8 mouse cellular contexts compared by ENCODE assay signal in genomic region chr3:135328560-135328959, GRCm38 (mm10). TPM values are rescaled to one million over a fixed set of nuclear protein-coding genes. Genes with fewer than 3 reads are reported as not detected.
DNase-seq lines count a peak whose midpoint lies in the region; ATAC-seq and TF ChIP-seq lines count a peak whose summit lies in the region.

No protein-coding gene starts in this region.

- no peaks in the 10 kb centered on the region for H3K9me3 ChIP-seq in forebrain, postnatal 0 days (ENCODE audit: low read length)
- no peaks in the 10 kb centered on the region for H3K9me3 ChIP-seq in forebrain, embryonic 15.5 days
- no peaks in the 10 kb centered on the region for H3K9me3 ChIP-seq in lung, postnatal 0 days (ENCODE audit: low read length)
- no peaks in the 10 kb centered on the region for H3K9me3 ChIP-seq in stomach, postnatal 0 days (ENCODE audit: control insufficient read depth, low read length)

- H3K4me1 ChIP-seq in forebrain, postnatal 0 days (ENCODE audit: insufficient read depth), result no peaks in the 10 kb centered on the region
- H3K4me1 ChIP-seq in forebrain, embryonic 15.5 days, result no peaks in the 10 kb centered on the region
- H3K4me1 ChIP-seq in lung, postnatal 0 days (ENCODE audit: insufficient read depth, low read depth, low read length), result no peaks in the 10 kb centered on the region
- no peaks in the 10 kb centered on the region for H3K4me1 ChIP-seq in stomach, postnatal 0 days (replicated peaks; ENCODE audit: control insufficient read depth, insufficient read depth)

- TF ChIP-seq EP300 in lung, postnatal 0 days (IDR thresholded peaks at IDR 0.05), result no peak
- no peak for TF ChIP-seq EP300 in stomach, postnatal 0 days (optimal IDR thresholded peaks at IDR 0.05)

- ATAC-seq in forebrain, postnatal 0 days, result no peak
- no peak for ATAC-seq in forebrain, embryonic 15.5 days (replicated peaks)
- ATAC-seq in hematopoietic stem cell, adult 5-6 weeks (replicated peaks in 1 of 2; ENCODE audit: insufficient read depth in 1 of 2, low FRiP score in 2 of 2, low TSS enrichment in 1 of 2, low read depth in 1 of 2, poor library complexity in 2 of 2, severe bottlenecking in 2 of 2), result peak; percentile 65 to 72; a peak in 3 of 4 replicates
- ATAC-seq in lung, postnatal 0 days, result no peak
- ATAC-seq in stomach, postnatal 0 days (ENCODE audit: low FRiP score, low TSS enrichment), result no peak

- DNase-seq in forebrain, postnatal 0 days, result no peak
- peak; percentile 38 for DNase-seq in ovary, postnatal 36 days (ENCODE audit: low spot score)
- DNase-seq in ovary, postnatal 10 days (ENCODE audit: low spot score), result no peak
- peak; percentile 46 for DNase-seq in brain, embryonic 14.5 days (ENCODE audit: low read depth)
- DNase-seq in lung, postnatal 0 days (ENCODE audit: low spot score), result peak; percentile 56
- DNase-seq in stomach, postnatal 0 days (ENCODE audit: low spot score), result peak; percentile 67

- H3K4me2 ChIP-seq in forebrain, postnatal 0 days (ENCODE audit: low read depth), result no peak overlapping the region
- no peak overlapping the region for H3K4me2 ChIP-seq in forebrain, embryonic 15.5 days (replicated peaks)
- no peak overlapping the region for H3K4me2 ChIP-seq in lung, postnatal 0 days (replicated peaks; ENCODE audit: low read depth, low read length)
- H3K4me2 ChIP-seq in stomach, postnatal 0 days (replicated peaks; ENCODE audit: low read depth), result no peak overlapping the region

- no peak overlapping the region for H3K4me3 ChIP-seq in forebrain, postnatal 0 days (ENCODE audit: low read depth, low read length)
- H3K4me3 ChIP-seq in forebrain, embryonic 15.5 days, result no peak overlapping the region
- H3K4me3 ChIP-seq in lung, postnatal 0 days (ENCODE audit: low read depth, low read length), result no peak overlapping the region
- no peak overlapping the region for H3K4me3 ChIP-seq in stomach, postnatal 0 days (ENCODE audit: low read depth, low read length)

- 39% methylated on average over 3 of the region's 3 CpGs for WGBS in forebrain, postnatal 0 days
- 53% methylated on average over 3 of the region's 3 CpGs for WGBS in forebrain, embryonic 15.5 days
- WGBS in lung, postnatal 0 days, result 51% methylated on average over 3 of the region's 3 CpGs
- 48% methylated on average over 3 of the region's 3 CpGs for WGBS in stomach, postnatal 0 days

- H3K36me3 ChIP-seq in forebrain, postnatal 0 days (ENCODE audit: insufficient read depth), result no peaks in the 10 kb centered on the region
- H3K36me3 ChIP-seq in forebrain, embryonic 15.5 days, result no peaks in the 10 kb centered on the region
- no peaks in the 10 kb centered on the region for H3K36me3 ChIP-seq in lung, postnatal 0 days (ENCODE audit: insufficient read depth, low read length)
- H3K36me3 ChIP-seq in stomach, postnatal 0 days (ENCODE audit: control insufficient read depth, insufficient read depth, low read length), result no peaks in the 10 kb centered on the region

- H3K27me3 ChIP-seq in forebrain, postnatal 0 days (ENCODE audit: insufficient read depth, low read length), result no peaks in the 10 kb centered on the region
- no peaks in the 10 kb centered on the region for H3K27me3 ChIP-seq in forebrain, embryonic 15.5 days
- H3K27me3 ChIP-seq in lung, postnatal 0 days (replicated peaks; ENCODE audit: insufficient read depth, low read length), result no peaks in the 10 kb centered on the region
- no peaks in the 10 kb centered on the region for H3K27me3 ChIP-seq in stomach, postnatal 0 days (ENCODE audit: control insufficient read depth, insufficient read depth, low read length)

- no peak overlapping the region for H3K9ac ChIP-seq in forebrain, postnatal 0 days
- H3K9ac ChIP-seq in forebrain, embryonic 15.5 days (replicated peaks), result no peak overlapping the region
- H3K9ac ChIP-seq in lung, postnatal 0 days (replicated peaks; ENCODE audit: low read depth), result no peak overlapping the region
- H3K9ac ChIP-seq in stomach, postnatal 0 days (ENCODE audit: low read length), result no peak overlapping the region

- TF ChIP-seq POLR2A in brain, embryonic 14.5 days (IDR thresholded peaks at IDR 0.05; ENCODE audit: borderline replicate concordance, extremely low read depth, insufficient read depth, insufficient read length, poor library complexity, severe bottlenecking), result no peak

- no peak overlapping the region for H3K27ac ChIP-seq in forebrain, postnatal 0 days (ENCODE audit: low read depth, low read length)
- H3K27ac ChIP-seq in forebrain, embryonic 15.5 days (replicated peaks), result no peak overlapping the region
- no peak overlapping the region for H3K27ac ChIP-seq in lung, postnatal 0 days (ENCODE audit: low read length)
- no peak overlapping the region for H3K27ac ChIP-seq in stomach, postnatal 0 days (replicated peaks)

- peak; percentile 50 for TF ChIP-seq CTCF in forebrain, postnatal 0 days (IDR thresholded peaks at IDR 0.05; ENCODE audit: low read depth)
- peak; percentile 40; the same call in 1 of the 2 replicates for TF ChIP-seq CTCF in brain, embryonic 14.5 days (IDR thresholded peaks at IDR 0.05; ENCODE audit: borderline replicate concordance, extremely low read depth, insufficient read depth, insufficient read length)
- peak; percentile 73 for TF ChIP-seq CTCF in lung, postnatal 0 days (IDR thresholded peaks at IDR 0.05)
- TF ChIP-seq CTCF in stomach, postnatal 0 days (IDR thresholded peaks at IDR 0.05; ENCODE audit: low read depth), result peak; percentile 76

RNA-seq across cellular contexts. Expression of gene Slc9b1, which starts 19.3 kb away (rescaled TPM):
- not detected in 2 replicates for total RNA-seq in forebrain, postnatal 0 days (2014; rRNA removed)
- polyA plus RNA-seq in forebrain, postnatal 0 days (2015; fragmentation: Nextera tagmentation; extraction: Ambion mirVana), result not detected in 2 replicates
- 0.18 and 0.24 TPM in 2 replicates for polyA plus RNA-seq in forebrain, embryonic 15.5 days (2015; fragmentation: Nextera tagmentation; extraction: Ambion mirVana)
- not detected in 2 replicates for polyA plus RNA-seq in brain, embryonic 14.5 days (2012; rRNA removed)
- total RNA-seq in hematopoietic stem cell, adult 5-6 weeks (2017), result 0.56 and 2.0 TPM in 2 replicates
- polyA plus RNA-seq in lung, postnatal 0 days (2015; fragmentation: Nextera tagmentation; extraction: Ambion mirVana), result 0.26 and 0.31 TPM in 2 replicates
- 0.07 and 0.08 TPM in 2 replicates for polyA plus RNA-seq in stomach, postnatal 0 days (2015; fragmentation: Nextera tagmentation; extraction: Ambion mirVana)

RNA-seq across cellular contexts. Expression of gene Slc9b2, which starts 21.1 kb away (rescaled TPM):
- 2.6 and 3.6 TPM in 2 replicates for total RNA-seq in forebrain, postnatal 0 days (2014; rRNA removed)
- 1.8 and 2.3 TPM in 2 replicates for polyA plus RNA-seq in forebrain, postnatal 0 days (2015; fragmentation: Nextera tagmentation; extraction: Ambion mirVana)
- polyA plus RNA-seq in forebrain, embryonic 15.5 days (2015; fragmentation: Nextera tagmentation; extraction: Ambion mirVana), result 0.60 and 1.3 TPM in 2 replicates
- 0.90 and 1.2 TPM in 2 replicates for polyA plus RNA-seq in brain, embryonic 14.5 days (2012; rRNA removed)
- 0.60 and 2.1 TPM in 2 replicates for total RNA-seq in hematopoietic stem cell, adult 5-6 weeks (2017)
- polyA plus RNA-seq in lung, postnatal 0 days (2015; fragmentation: Nextera tagmentation; extraction: Ambion mirVana), result 0.26 and 0.57 TPM in 2 replicates
- polyA plus RNA-seq in stomach, postnatal 0 days (2015; fragmentation: Nextera tagmentation; extraction: Ambion mirVana), result 6.0 and 6.9 TPM in 2 replicates

RNA-seq across cellular contexts. Expression of gene Bdh2, which starts 47.5 kb away (rescaled TPM):
- 3.1 and 3.2 TPM in 2 replicates for total RNA-seq in forebrain, postnatal 0 days (2014; rRNA removed)
- 4.9 and 5.1 TPM in 2 replicates for polyA plus RNA-seq in forebrain, postnatal 0 days (2015; fragmentation: Nextera tagmentation; extraction: Ambion mirVana)
- 2.1 and 3.7 TPM in 2 replicates for polyA plus RNA-seq in forebrain, embryonic 15.5 days (2015; fragmentation: Nextera tagmentation; extraction: Ambion mirVana)
- 2.0 and 2.4 TPM in 2 replicates for polyA plus RNA-seq in brain, embryonic 14.5 days (2012; rRNA removed)
- 8.4 and 10.1 TPM in 2 replicates for total RNA-seq in hematopoietic stem cell, adult 5-6 weeks (2017)
- 5.8 and 5.9 TPM in 2 replicates for polyA plus RNA-seq in lung, postnatal 0 days (2015; fragmentation: Nextera tagmentation; extraction: Ambion mirVana)
- 2.4 TPM in 2 replicates for polyA plus RNA-seq in stomach, postnatal 0 days (2015; fragmentation: Nextera tagmentation; extraction: Ambion mirVana)

Comparison
In these comparisons a context has a peak if more than half of its experiments do, and no peak if none do; other contexts are left out.
1. DNase-seq: peak in ovary, postnatal 36 days (single experiment), brain, embryonic 14.5 days (single experiment), lung, postnatal 0 days (single experiment) and stomach, postnatal 0 days (single experiment); none in forebrain, postnatal 0 days (single experiment) and ovary, postnatal 10 days (single experiment).
2. ATAC-seq: peak in hematopoietic stem cell, adult 5-6 weeks (2 of 2); none in forebrain, postnatal 0 days (single experiment), forebrain, embryonic 15.5 days (single experiment), lung, postnatal 0 days (single experiment) and stomach, postnatal 0 days (single experiment).
3. Peak in every context shown above with its lines, with median percentiles within 50 percentile points of each other: CTCF ChIP-seq.